Mouse (Mus musculus): ENCODE results near the gene Enpp3. TPM values are rescaled to one million over a fixed set of nuclear protein-coding genes. Genes with fewer than 3 reads are reported as not detected.
A peak's percentile ranks its signal among the peaks of the same experiment; 100 is the strongest.

Enpp3 gene
- polyA plus RNA-seq (2011; ENCODE audit: insufficient read depth, insufficient read length, low read depth, missing spikeins) = 74.7 and 74.9 TPM in 2 replicates

DNA sequence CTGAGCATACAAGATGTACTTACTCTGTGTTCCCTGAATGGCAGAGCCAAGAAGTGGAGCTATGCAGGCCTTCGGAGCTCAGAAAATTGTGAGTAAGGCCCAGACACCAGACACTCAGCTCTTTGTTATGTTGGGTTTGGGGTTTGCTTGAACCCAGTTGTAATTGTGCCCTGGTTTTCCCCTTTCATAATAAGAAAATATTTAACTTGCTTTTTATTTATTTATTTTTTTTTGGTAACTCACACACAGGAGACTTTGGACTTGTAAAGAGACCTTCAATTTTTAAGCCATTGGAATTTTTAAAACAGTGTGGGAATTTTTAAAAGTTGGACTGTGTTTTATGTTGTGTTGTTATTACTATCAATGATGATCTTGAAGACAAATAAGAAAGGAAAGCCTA lies at the start of gene Enpp3:
Gene Enpp3, minus strand, starts transcription at position 148 of the 400 bp plus-strand sequence.
- no peaks in the 10 kb centered on the region for H3K36me3 ChIP-seq (ENCODE audit: control insufficient read depth, insufficient read depth, low read length, poor library complexity, severe bottlenecking)
- no peak within 1 kb of the TSS for H3K9ac ChIP-seq (ENCODE audit: low read depth, poor library complexity, severe bottlenecking)
- H3K9me3 ChIP-seq (replicated peaks; ENCODE audit: control insufficient read depth, insufficient read depth, low read length, poor library complexity, severe bottlenecking) = peaks cover 14% of the 10 kb centered on the region
- no peaks in the 10 kb centered on the region for H3K27me3 ChIP-seq (ENCODE audit: control insufficient read depth, insufficient read depth, low read length, poor library complexity, severe bottlenecking)
- H3K4me3 ChIP-seq (ENCODE audit: low read depth, low read length) = no peak within 1 kb of the TSS
- H3K4me1 ChIP-seq (ENCODE audit: control insufficient read depth, insufficient read depth, low read length) = no peaks in the 10 kb centered on the region
- TF ChIP-seq CTCF (IDR thresholded peaks at IDR 0.05; ENCODE audit: low read depth, low read length) (no peak), EP300 (IDR thresholded peaks at IDR 0.05; ENCODE audit: insufficient read depth, low read depth, low read length) (no peak), POLR2A (IDR thresholded peaks at IDR 0.05; ENCODE audit: insufficient read depth, low read length) (no peak)
- H3K27ac ChIP-seq (ENCODE audit: insufficient read depth, low read length) = no peak within 1 kb of the TSS

DNA sequence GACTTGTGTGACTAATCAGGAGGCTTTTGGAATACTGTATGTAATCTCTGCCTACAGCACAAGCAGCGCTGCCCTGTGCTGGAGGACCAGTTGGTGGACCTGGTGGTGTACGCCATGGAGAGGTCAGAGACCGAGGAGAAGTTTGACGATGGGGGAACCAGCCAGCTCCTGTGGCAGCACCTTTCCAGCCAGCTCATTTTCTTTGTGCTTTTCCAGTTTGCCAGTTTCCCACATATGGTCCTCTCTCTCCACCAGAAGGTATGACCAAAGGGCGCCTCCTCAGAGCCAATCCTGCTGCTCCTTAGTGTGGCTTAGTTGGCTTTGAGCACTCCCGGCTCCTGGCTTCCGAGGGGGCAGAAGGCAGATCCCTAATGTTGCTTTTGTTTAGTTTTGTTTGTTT lies 45.7 kb upstream of the Enpp3 start:
- Histone ChIP-seq H3K9ac (ENCODE audit: low read depth, poor library complexity, severe bottlenecking) (no peak overlapping the region), H3K4me1 (ENCODE audit: control insufficient read depth, insufficient read depth, low read length) (no peaks in the 10 kb centered on the region), H3K27ac (ENCODE audit: insufficient read depth, low read length) (no peak overlapping the region), H3K9me3 (replicated peaks; ENCODE audit: control insufficient read depth, insufficient read depth, low read length, poor library complexity, severe bottlenecking) (no peaks in the 10 kb centered on the region), H3K36me3 (ENCODE audit: control insufficient read depth, insufficient read depth, low read length, poor library complexity, severe bottlenecking) (peaks cover 30% of the 10 kb centered on the region), H3K4me3 (ENCODE audit: low read depth, low read length) (no peak overlapping the region), H3K27me3 (ENCODE audit: control insufficient read depth, insufficient read depth, low read length, poor library complexity, severe bottlenecking) (no peaks in the 10 kb centered on the region)
- no peak for TF ChIP-seq EP300 (IDR thresholded peaks at IDR 0.05; ENCODE audit: insufficient read depth, low read depth, low read length)
- TF ChIP-seq POLR2A (IDR thresholded peaks at IDR 0.05; ENCODE audit: insufficient read depth, low read length) = no peak
- no peak for TF ChIP-seq CTCF (IDR thresholded peaks at IDR 0.05; ENCODE audit: low read depth, low read length)

- TF ChIP-seq EP300 (IDR thresholded peaks at IDR 0.05; ENCODE audit: insufficient read depth, low read depth, low read length) (no peak), CTCF (IDR thresholded peaks at IDR 0.05; ENCODE audit: low read depth, low read length) (peak; percentile 68)
- no peaks in the 10 kb centered on the region for H3K27me3 ChIP-seq (ENCODE audit: control insufficient read depth, insufficient read depth, low read length, poor library complexity, severe bottlenecking)
- no peak overlapping the region for H3K9ac ChIP-seq (ENCODE audit: low read depth, poor library complexity, severe bottlenecking)
- no peaks in the 10 kb centered on the region for H3K4me1 ChIP-seq (ENCODE audit: control insufficient read depth, insufficient read depth, low read length)
- H3K9me3 ChIP-seq (replicated peaks; ENCODE audit: control insufficient read depth, insufficient read depth, low read length, poor library complexity, severe bottlenecking) = no peaks in the 10 kb centered on the region
- H3K4me3 ChIP-seq (ENCODE audit: low read depth, low read length) = no peak overlapping the region
- peaks cover 27% of the 10 kb centered on the region for H3K36me3 ChIP-seq (ENCODE audit: control insufficient read depth, insufficient read depth, low read length, poor library complexity, severe bottlenecking)
- H3K27ac ChIP-seq (ENCODE audit: insufficient read depth, low read length) = no peak overlapping the region
Observed at GRCm38 (mm10) chr10:24886008-24886407, 43.4 kb upstream of the Enpp3 start.

DNA sequence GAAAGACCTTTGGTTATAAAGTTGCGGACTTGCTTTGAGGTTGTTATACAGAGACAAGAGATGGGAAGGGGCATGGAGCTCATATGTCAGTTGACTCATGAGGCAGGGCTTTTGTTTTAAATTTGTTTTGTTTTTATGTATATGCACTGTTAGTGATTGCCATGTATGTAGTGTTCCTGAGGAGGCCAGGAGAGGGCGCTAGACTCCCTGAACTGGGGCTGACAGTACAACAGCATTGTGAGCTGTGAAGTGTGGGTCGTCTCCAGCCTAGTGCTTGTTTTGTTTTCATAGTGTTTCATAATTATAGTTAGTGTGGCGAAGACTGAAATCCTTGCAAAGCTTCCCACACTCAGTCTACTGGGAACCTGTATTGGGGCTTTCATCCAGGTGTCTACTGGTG lies 31.0 kb upstream of the Enpp3 start:
- Histone ChIP-seq H3K9me3 (replicated peaks; ENCODE audit: control insufficient read depth, insufficient read depth, low read length, poor library complexity, severe bottlenecking) (no peaks in the 10 kb centered on the region), H3K9ac (ENCODE audit: low read depth, poor library complexity, severe bottlenecking) (no peak overlapping the region), H3K27ac (ENCODE audit: insufficient read depth, low read length) (no peak overlapping the region), H3K4me1 (ENCODE audit: control insufficient read depth, insufficient read depth, low read length) (no peaks in the 10 kb centered on the region), H3K4me3 (ENCODE audit: low read depth, low read length) (no peak overlapping the region), H3K27me3 (ENCODE audit: control insufficient read depth, insufficient read depth, low read length, poor library complexity, severe bottlenecking) (no peaks in the 10 kb centered on the region), H3K36me3 (ENCODE audit: control insufficient read depth, insufficient read depth, low read length, poor library complexity, severe bottlenecking) (peaks cover 27% of the 10 kb centered on the region)
- TF ChIP-seq EP300 (IDR thresholded peaks at IDR 0.05; ENCODE audit: insufficient read depth, low read depth, low read length) (no peak), CTCF (IDR thresholded peaks at IDR 0.05; ENCODE audit: low read depth, low read length) (peak; percentile 73)

DNA sequence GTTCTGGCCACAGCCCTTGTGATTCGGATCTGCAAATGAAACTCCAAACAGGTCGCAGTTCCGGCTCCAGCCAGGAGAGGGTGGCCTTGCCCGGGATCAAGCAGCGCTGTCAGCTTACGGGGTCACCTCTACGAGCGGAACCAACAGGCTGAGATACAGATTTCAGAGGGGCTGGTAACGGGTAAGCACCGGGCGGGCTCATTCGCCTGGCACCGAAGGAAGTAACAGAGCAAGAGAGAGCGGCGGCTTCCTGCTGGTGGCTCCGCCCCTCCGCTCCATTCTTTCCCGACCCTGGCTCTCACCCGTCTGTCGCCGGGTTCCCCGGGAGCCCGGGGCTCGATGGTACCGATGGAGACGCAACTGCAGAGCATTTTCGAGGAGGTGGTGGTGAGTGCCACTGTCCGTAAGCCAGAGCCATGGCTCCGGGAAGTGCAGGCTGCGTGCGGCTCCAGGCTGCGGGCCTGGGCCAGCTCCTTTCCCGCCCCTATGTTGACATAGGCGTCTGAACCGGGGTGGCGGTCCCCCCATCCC lies 27.2 kb upstream of the Enpp3 start, which contains the start of gene Med23:
Gene Med23, plus strand, starts transcription at position 227 of the 531 bp plus-strand sequence.
- no peaks in the 10 kb centered on the region for H3K9me3 ChIP-seq (replicated peaks; ENCODE audit: control insufficient read depth, insufficient read depth, low read length, poor library complexity, severe bottlenecking)
- H3K9ac ChIP-seq (ENCODE audit: low read depth, poor library complexity, severe bottlenecking) = peak within 1 kb of the TSS; percentile 66
- H3K4me3 ChIP-seq (ENCODE audit: low read depth, low read length) = peak within 1 kb of the TSS; percentile 94
- no peaks in the 10 kb centered on the region for H3K27me3 ChIP-seq (ENCODE audit: control insufficient read depth, insufficient read depth, low read length, poor library complexity, severe bottlenecking)
- no peak within 1 kb of the TSS for H3K27ac ChIP-seq (ENCODE audit: insufficient read depth, low read length)
- TF ChIP-seq POLR2A (IDR thresholded peaks at IDR 0.05; ENCODE audit: insufficient read depth, low read length) = no peak
- peak; percentile 63; the same call in 1 of the 2 replicates for TF ChIP-seq EP300 (IDR thresholded peaks at IDR 0.05; ENCODE audit: insufficient read depth, low read depth, low read length)
- peak; percentile 82 for TF ChIP-seq CTCF (IDR thresholded peaks at IDR 0.05; ENCODE audit: low read depth, low read length)
- H3K4me1 ChIP-seq (ENCODE audit: control insufficient read depth, insufficient read depth, low read length) = no peaks in the 10 kb centered on the region
- H3K36me3 ChIP-seq (ENCODE audit: control insufficient read depth, insufficient read depth, low read length, poor library complexity, severe bottlenecking) = peaks cover 3% of the 10 kb centered on the region; the same call in 1 of the 2 replicates

DNA sequence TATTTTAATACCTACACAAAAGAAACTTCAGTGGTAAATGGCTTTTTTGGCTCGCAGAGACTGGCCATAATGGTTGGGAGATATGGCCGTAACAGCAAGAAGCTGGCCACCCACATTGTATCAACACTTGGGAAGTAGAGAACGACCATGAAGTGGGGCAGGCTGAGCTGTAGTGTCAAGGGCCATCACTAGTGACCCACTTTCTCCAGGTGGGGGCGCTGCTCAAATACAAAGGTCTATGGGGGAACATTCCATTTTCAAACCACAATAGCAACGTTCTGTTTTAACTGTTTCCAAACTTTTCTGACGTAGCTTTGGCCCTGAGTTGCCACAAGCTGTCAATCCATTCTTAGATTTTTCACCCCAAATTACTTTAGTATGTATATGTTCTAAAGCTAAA lies 21.8 kb upstream of the Enpp3 start:
- TF ChIP-seq EP300 (IDR thresholded peaks at IDR 0.05; ENCODE audit: insufficient read depth, low read depth, low read length) (no peak), POLR2A (IDR thresholded peaks at IDR 0.05; ENCODE audit: insufficient read depth, low read length) (no peak), CTCF (IDR thresholded peaks at IDR 0.05; ENCODE audit: low read depth, low read length) (peak; percentile 39)
- no peaks in the 10 kb centered on the region for H3K36me3 ChIP-seq (ENCODE audit: control insufficient read depth, insufficient read depth, low read length, poor library complexity, severe bottlenecking)
- H3K27me3 ChIP-seq (ENCODE audit: control insufficient read depth, insufficient read depth, low read length, poor library complexity, severe bottlenecking) = no peaks in the 10 kb centered on the region
- peaks cover 7% of the 10 kb centered on the region; the same call in 1 of the 2 replicates for H3K9me3 ChIP-seq (replicated peaks; ENCODE audit: control insufficient read depth, insufficient read depth, low read length, poor library complexity, severe bottlenecking)
- H3K27ac ChIP-seq (ENCODE audit: insufficient read depth, low read length) = 0 out of 2 replicates have a peak overlapping the region, but pooled peaks have one; percentile 64
- H3K4me3 ChIP-seq (ENCODE audit: low read depth, low read length) = no peak overlapping the region
- no peak overlapping the region for H3K9ac ChIP-seq (ENCODE audit: low read depth, poor library complexity, severe bottlenecking)
- H3K4me1 ChIP-seq (ENCODE audit: control insufficient read depth, insufficient read depth, low read length) = no peaks in the 10 kb centered on the region

Data from ES-Bruce4 (cell line).